Mouse (Mus musculus): Measurements from ENCODE around the gene Olfr54. TPM values are rescaled to one million over a fixed set of nuclear protein-coding genes. Genes with fewer than 3 reads are reported as not detected.

The Olfr54 gene
- polyA plus RNA-seq, 1 experiment from 2014 or later, result 0.04 TPM

DNA sequence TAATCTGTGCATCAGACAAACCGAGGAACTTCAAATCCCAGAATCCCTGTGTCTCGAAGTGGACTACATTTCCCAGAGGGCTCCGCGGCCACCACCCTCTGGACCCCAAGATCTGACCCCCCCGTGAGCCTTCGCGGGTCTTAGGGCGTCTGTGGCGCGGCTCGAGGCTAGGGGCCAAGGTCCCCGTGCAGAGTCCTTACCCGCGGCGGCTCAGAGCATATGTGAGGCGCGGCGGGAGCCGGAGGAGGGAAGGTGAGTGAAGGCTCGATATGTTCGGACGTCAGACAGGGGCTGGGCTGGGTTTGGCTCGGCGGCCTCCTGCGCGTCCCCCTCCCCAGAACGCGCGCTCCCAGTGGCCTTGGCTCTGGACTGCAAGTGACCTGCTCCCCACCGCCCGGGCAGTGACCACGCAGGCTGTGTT lies 45.1 kb downstream of the Olfr54 start, which contains the start of gene Zfp354a:
Gene Zfp354a (plus strand): TSS at position 107 of the 421 bp plus-strand sequence.
- Histone ChIP-seq H3K9ac (ENCODE audit: low read depth, low read length) (peak within 1 kb of the TSS; percentile 82), H3K4me1 (ENCODE audit: control insufficient read depth, insufficient read depth, low read length) (0 out of 2 replicates have a peak, but pooled peaks cover 3% of the 10 kb centered on the region), H3K27ac (replicated peaks; ENCODE audit: low read depth, low read length) (no peak within 1 kb of the TSS), H3K27me3 (replicated peaks; ENCODE audit: control insufficient read depth, insufficient read depth, low read length) (no peaks in the 10 kb centered on the region), H3K9me3 (ENCODE audit: control insufficient read depth, low read length) (no peaks in the 10 kb centered on the region), H3K4me2 (ENCODE audit: low read depth, low read length) (peak within 1 kb of the TSS; percentile 86), H3K36me3 (ENCODE audit: control insufficient read depth, insufficient read depth, low read length) (peaks cover 6% of the 10 kb centered on the region; the same call in 1 of the 2 replicates), H3K4me3 (ENCODE audit: low read depth, low read length) (peak within 1 kb of the TSS; percentile 86)
- under 1% methylated on average over 29 of the region's 32 CpGs for WGBS
- peak; percentile 88 for DNase-seq (ENCODE audit: low spot score)
- ATAC-seq (ENCODE audit: low read depth), result peak; percentile 92

GRCm38 (mm10) chr11:51059640-51060039 lies 45.6 kb downstream of the Olfr54 start:
- Histone ChIP-seq H3K27me3 (replicated peaks; ENCODE audit: control insufficient read depth, insufficient read depth, low read length) (no peaks in the 10 kb centered on the region), H3K9me3 (ENCODE audit: control insufficient read depth, low read length) (no peaks in the 10 kb centered on the region), H3K27ac (replicated peaks; ENCODE audit: low read depth, low read length) (no peak overlapping the region), H3K9ac (ENCODE audit: low read depth, low read length) (peak overlapping the region; percentile 82), H3K4me2 (ENCODE audit: low read depth, low read length) (peak overlapping the region; percentile 86), H3K36me3 (ENCODE audit: control insufficient read depth, insufficient read depth, low read length) (peaks cover 6% of the 10 kb centered on the region), H3K4me1 (ENCODE audit: control insufficient read depth, insufficient read depth, low read length) (0 out of 2 replicates have a peak, but pooled peaks cover 3% of the 10 kb centered on the region), H3K4me3 (ENCODE audit: low read depth, low read length) (peak overlapping the region; percentile 86)
- 14% methylated on average over 14 of the region's 14 CpGs for WGBS
- DNase-seq (ENCODE audit: low spot score) (no peak), ATAC-seq (ENCODE audit: low read depth) (no peak)

GRCm38 (mm10) chr11:51060981-51061380 lies 46.9 kb downstream of the Olfr54 start:
- Histone ChIP-seq H3K27ac (replicated peaks; ENCODE audit: low read depth, low read length) (no peak overlapping the region), H3K4me3 (ENCODE audit: low read depth, low read length) (no peak overlapping the region), H3K27me3 (replicated peaks; ENCODE audit: control insufficient read depth, insufficient read depth, low read length) (no peaks in the 10 kb centered on the region), H3K9me3 (ENCODE audit: control insufficient read depth, low read length) (no peaks in the 10 kb centered on the region), H3K36me3 (ENCODE audit: control insufficient read depth, insufficient read depth, low read length) (peaks cover 11% of the 10 kb centered on the region), H3K9ac (ENCODE audit: low read depth, low read length) (no peak overlapping the region), H3K4me2 (ENCODE audit: low read depth, low read length) (no peak overlapping the region), H3K4me1 (ENCODE audit: control insufficient read depth, insufficient read depth, low read length) (0 out of 2 replicates have a peak, but pooled peaks cover 3% of the 10 kb centered on the region)
- ATAC-seq (ENCODE audit: low read depth) (no peak), DNase-seq (ENCODE audit: low spot score) (no peak)
- 95% methylated on average over 6 of the region's 6 CpGs for WGBS

DNA sequence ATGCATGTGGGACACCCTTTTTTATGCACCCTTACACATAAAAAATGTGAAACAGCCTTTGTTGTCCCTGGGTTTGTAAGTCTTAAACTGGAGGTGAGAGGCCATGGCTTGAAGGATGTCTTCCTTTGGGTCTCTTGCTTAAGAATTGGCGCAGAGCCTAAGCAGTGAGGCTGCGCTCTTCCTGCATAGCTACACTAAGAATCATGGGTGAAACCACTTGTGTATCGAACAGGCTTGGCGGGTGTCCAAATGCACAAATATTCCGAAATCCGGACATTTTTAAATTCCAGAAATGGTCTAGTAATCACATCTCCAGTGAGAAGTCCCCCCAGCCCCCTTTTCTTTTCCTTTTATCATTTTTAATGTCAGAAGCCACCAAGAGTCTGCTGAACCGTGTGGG lies 49.2 kb downstream of the Olfr54 start:
- no peaks in the 10 kb centered on the region for H3K27me3 ChIP-seq (replicated peaks; ENCODE audit: control insufficient read depth, insufficient read depth, low read length)
- peak; percentile 3 for DNase-seq (ENCODE audit: low spot score)
- H3K27ac ChIP-seq (replicated peaks; ENCODE audit: low read depth, low read length), result no peak overlapping the region
- no peak overlapping the region for H3K4me2 ChIP-seq (ENCODE audit: low read depth, low read length)
- 66% methylated on average over 7 of the region's 7 CpGs for WGBS
- H3K4me3 ChIP-seq (ENCODE audit: low read depth, low read length), result no peak overlapping the region
- ATAC-seq (ENCODE audit: low read depth), result no peak
- 0 out of 2 replicates have a peak, but pooled peaks cover 3% of the 10 kb centered on the region for H3K4me1 ChIP-seq (ENCODE audit: control insufficient read depth, insufficient read depth, low read length)
- H3K9me3 ChIP-seq (ENCODE audit: control insufficient read depth, low read length), result no peaks in the 10 kb centered on the region
- peaks cover 27% of the 10 kb centered on the region for H3K36me3 ChIP-seq (ENCODE audit: control insufficient read depth, insufficient read depth, low read length)
- no peak overlapping the region for H3K9ac ChIP-seq (ENCODE audit: low read depth, low read length)

GRCm38 (mm10) chr11:51063841-51064240 lies 49.8 kb downstream of the Olfr54 start:
- 95% methylated on average over 8 of the region's 8 CpGs for WGBS
- H3K36me3 ChIP-seq (ENCODE audit: control insufficient read depth, insufficient read depth, low read length), result peaks cover 33% of the 10 kb centered on the region

More at GRCm38 (mm10) chr11:51063841-51064240, 49.8 kb downstream of the Olfr54 start:
- H3K4me1 ChIP-seq (ENCODE audit: control insufficient read depth, insufficient read depth, low read length), result 0 out of 2 replicates have a peak, but pooled peaks cover 3% of the 10 kb centered on the region
- H3K9ac ChIP-seq (ENCODE audit: low read depth, low read length), result no peak overlapping the region
- DNase-seq (ENCODE audit: low spot score) (no peak), ATAC-seq (ENCODE audit: low read depth) (no peak)
- H3K9me3 ChIP-seq (ENCODE audit: control insufficient read depth, low read length), result 0 out of 2 replicates have a peak, but pooled peaks cover 1% of the 10 kb centered on the region
- H3K27me3 ChIP-seq (replicated peaks; ENCODE audit: control insufficient read depth, insufficient read depth, low read length), result no peaks in the 10 kb centered on the region
- H3K4me2 ChIP-seq (ENCODE audit: low read depth, low read length), result no peak overlapping the region
- no peak overlapping the region for H3K4me3 ChIP-seq (ENCODE audit: low read depth, low read length)
- no peak overlapping the region for H3K27ac ChIP-seq (replicated peaks; ENCODE audit: low read depth, low read length)

Other genes with a start within 250 kb of the Olfr54 start
- 45.9 and 49.4 TPM in 2 replicates for gene Zfp354c, start 186.5 kb upstream of the Olfr54 start, polyA plus RNA-seq (2014; fragmentation: Nextera tagmentation; extraction: Ambion mirVana)
- 0.79 and 0.81 TPM in 2 replicates for gene Zfp879, start 172.7 kb upstream of the Olfr54 start, polyA plus RNA-seq (2014; fragmentation: Nextera tagmentation; extraction: Ambion mirVana)
- gene Grm6, start 163.6 kb upstream of the Olfr54 start, polyA plus RNA-seq (2014; fragmentation: Nextera tagmentation; extraction: Ambion mirVana), result 0.05 and 0.13 TPM in 2 replicates
- gene Zfp454, start 126.6 kb upstream of the Olfr54 start, polyA plus RNA-seq (2014; fragmentation: Nextera tagmentation; extraction: Ambion mirVana), result 6.8 and 8.2 TPM in 2 replicates
- 10.1 and 10.5 TPM in 2 replicates for gene Zfp2, start 98.1 kb upstream of the Olfr54 start, polyA plus RNA-seq (2014; fragmentation: Nextera tagmentation; extraction: Ambion mirVana)
- 1.5 and 1.6 TPM in 2 replicates for gene Zfp354b, start 82.6 kb upstream of the Olfr54 start, polyA plus RNA-seq (2014; fragmentation: Nextera tagmentation; extraction: Ambion mirVana)
- gene 4933414I15Rik, start 70.5 kb upstream of the Olfr54 start, polyA plus RNA-seq (2014; fragmentation: Nextera tagmentation; extraction: Ambion mirVana), result not detected in 2 replicates
- not detected in 2 replicates for gene Prop1, start 60.5 kb upstream of the Olfr54 start, polyA plus RNA-seq (2014; fragmentation: Nextera tagmentation; extraction: Ambion mirVana)
- not detected in 2 replicates for gene Olfr1378, start 47.7 kb upstream of the Olfr54 start, polyA plus RNA-seq (2014; fragmentation: Nextera tagmentation; extraction: Ambion mirVana)
- gene Olfr1377, start 32.3 kb upstream of the Olfr54 start, polyA plus RNA-seq (2014; fragmentation: Nextera tagmentation; extraction: Ambion mirVana), result 0.17 TPM in 1 of 2 replicates, not detected in the other
- gene Olfr51, start 10.6 kb upstream of the Olfr54 start, polyA plus RNA-seq (2014; fragmentation: Nextera tagmentation; extraction: Ambion mirVana), result not detected in 2 replicates
- not detected in 2 replicates for gene Olfr1375, start 33.9 kb downstream of the Olfr54 start, polyA plus RNA-seq (2014; fragmentation: Nextera tagmentation; extraction: Ambion mirVana)
- gene Zfp354a, start 45.0 kb downstream of the Olfr54 start, polyA plus RNA-seq (2014; fragmentation: Nextera tagmentation; extraction: Ambion mirVana), result 8.0 and 10.4 TPM in 2 replicates
- not detected in 2 replicates for gene Gm12569, start 206.2 kb downstream of the Olfr54 start, polyA plus RNA-seq (2014; fragmentation: Nextera tagmentation; extraction: Ambion mirVana)
- 111 and 126 TPM in 2 replicates for gene Clk4, start 247.5 kb downstream of the Olfr54 start, polyA plus RNA-seq (2014; fragmentation: Nextera tagmentation; extraction: Ambion mirVana)
- gene BC049762, start 248.8 kb downstream of the Olfr54 start, polyA plus RNA-seq (2014; fragmentation: Nextera tagmentation; extraction: Ambion mirVana), result 0.33 and 0.48 TPM in 2 replicates

All from embryonic facial prominence, embryonic 14.5 days (tissue).